Mouse (Mus musculus): Measurements from ENCODE around the gene Olfr1346.
"Not testable (repeated sequence)": the region's sequence is repeated elsewhere in the genome, so short reads cannot be mapped to it uniquely, and the experiment has no call there.

Gene Olfr1346

DNA sequence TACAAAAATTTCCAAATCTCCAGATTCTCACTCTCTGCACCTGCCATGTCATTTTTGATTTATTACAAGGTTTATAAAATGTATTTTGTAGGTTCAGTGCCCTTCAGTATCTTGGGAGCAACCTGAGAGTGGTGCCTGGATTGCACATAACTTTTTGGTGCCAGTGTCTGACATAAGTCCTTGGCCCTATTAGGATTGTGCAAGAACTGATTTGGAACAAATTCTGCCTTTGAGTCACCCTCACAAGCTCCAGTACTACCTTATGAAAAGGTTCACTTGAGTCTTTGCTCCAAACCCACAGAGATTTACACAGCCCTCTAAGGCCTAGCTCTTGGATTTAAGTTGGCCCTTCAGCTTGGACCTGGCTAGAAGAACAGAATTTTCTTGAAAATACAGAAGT lies at the start of gene Olfr1346:
Gene Olfr1346, plus strand, starts transcription at position 151 of the 400 bp plus-strand sequence.
- DNase-seq (ENCODE audit: low spot score) = no peak

DNA sequence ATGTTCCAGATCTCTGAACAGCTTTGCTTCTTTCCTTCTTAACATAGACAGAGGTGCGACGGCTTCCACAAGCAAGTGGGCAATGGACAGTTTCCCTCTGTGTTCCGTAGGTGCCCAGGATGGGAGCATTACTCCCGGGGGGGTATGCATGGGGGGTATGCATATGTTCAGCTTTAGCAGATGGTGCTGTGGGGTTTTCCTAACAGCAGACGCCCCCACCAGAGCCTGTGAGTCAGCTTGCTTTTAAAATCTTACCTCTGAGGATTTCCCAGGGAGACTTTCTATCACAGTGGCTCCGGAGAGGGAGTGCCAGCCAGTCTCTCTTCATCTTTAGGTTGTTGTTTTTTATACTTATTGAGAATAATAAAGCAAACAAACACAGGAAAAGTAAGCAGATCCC lies 47.0 kb upstream of the Olfr1346 start:
- no peak for DNase-seq (ENCODE audit: low spot score)

DNA sequence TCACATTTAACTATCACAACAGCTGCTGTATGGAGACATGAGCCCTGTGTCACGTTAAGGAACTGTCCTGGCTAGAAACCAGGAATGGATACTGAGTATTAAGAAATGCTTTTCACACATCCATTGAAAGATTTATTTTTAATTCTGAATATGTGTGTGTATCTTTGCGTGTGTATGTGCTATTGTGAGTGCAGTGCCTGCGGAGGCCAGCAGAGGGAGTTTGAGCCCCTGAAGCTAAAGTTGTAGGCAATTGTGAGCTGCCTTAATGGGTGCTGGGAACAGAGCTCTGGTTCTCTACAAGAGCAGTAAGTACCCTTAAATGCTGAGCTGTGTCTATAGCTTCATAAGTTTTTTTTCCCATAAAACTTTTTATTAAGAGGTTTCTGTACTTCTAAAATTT lies 37.5 kb upstream of the Olfr1346 start:
- DNase-seq (ENCODE audit: low spot score) = no peak

DNA sequence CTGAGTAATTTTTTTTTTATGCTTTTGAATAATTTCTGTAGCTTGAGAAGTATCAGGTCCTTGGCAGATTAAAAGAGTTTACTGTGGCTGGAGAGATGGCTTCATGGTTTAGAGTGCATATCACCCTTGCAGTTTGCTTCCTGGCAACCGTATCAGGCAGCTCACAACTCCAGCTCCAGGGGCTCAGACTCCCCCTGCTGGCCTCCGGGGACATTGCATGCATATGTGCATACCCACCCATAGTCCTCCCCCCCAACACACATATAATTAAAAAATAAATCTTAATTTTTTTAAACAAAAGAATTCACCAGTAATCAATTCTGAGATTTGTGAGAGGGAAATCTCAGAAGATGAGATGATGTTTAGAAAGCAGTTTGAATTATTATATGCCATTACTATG lies 36.6 kb upstream of the Olfr1346 start:
- peak; percentile 28 for DNase-seq (ENCODE audit: low spot score)

DNA sequence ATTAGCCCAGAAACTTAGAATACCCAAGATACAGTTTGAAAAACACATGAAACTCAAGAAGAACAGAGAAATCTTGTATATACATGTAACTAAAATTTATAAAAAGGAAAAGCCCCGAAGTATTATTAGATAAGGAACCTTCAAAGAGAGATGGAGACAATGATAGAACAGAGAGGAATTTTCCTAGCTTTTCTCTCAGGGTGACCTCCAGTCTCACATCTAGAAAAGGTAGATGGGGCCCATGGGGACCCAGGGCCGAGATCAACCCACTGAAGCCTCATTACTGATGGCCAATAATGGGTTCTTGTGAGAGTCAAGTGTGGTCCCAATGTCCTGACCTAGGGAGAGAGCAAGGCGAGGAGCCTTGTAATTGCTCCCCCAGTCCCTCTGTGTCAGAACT lies 28.5 kb upstream of the Olfr1346 start, which contains the start of gene Olfr1344:
Gene Olfr1344, plus strand, starts transcription at position 301 of the 400 bp plus-strand sequence.
- DNase-seq (ENCODE audit: low spot score) = no peak

DNA sequence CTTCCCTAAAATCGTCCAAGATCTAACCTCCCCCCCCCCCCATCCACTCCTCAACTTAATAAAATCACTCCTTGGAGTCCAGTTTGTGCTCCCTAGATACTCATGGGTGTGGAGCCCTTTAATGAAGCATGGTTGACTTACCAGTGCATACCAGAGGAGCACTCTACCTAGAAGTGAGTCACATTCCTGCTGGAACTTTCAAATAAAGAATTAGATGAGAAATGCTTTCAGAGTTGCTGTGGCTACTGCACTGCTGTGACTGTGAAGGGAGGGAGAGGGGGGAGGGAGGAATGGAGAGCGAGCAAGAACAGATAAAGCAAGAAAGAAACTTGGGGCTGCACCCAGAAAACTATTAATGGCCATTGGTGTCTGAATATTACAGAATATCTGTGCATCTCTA lies 25.7 kb upstream of the Olfr1346 start:
- DNase-seq (ENCODE audit: low spot score) = no peak

DNA sequence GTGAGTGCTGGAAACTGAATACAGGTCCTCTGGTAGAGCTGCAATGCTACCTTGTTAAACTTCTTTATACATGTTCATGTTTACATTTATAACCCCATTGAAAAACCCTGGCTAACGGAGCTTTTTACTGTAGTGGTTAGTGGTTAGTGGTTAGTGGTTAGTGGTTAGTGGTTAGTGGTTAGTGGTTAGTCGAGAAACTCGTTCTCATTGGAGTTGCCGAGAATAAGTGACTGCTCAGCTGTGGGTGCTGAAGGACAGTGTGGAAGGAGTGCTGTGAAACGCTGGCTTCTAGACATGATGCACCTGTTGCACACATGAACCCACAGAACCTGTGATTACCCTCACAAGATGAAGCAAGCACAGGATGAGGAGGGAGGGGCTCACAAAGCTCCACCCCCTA lies 19.1 kb upstream of the Olfr1346 start:
- DNase-seq (ENCODE audit: low spot score) = no peak

DNA sequence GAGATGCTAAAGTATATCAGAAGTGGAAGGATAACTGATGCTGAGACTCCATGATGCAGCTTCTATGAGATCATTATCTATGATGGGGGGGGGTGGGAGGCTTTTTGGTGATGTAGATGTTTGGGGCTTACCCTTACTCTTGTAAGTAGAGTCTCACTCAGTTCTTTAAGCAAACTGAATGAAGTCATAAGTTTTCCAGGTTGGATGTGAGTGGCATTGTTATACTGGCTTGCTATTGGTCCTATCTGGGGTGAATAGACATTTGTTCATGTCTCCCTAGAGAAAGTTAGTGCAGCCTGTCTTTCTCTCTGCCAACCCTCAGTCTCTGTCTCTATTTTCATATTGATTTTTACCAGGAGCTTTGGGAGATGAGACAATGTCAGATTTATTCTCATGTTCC lies 11.0 kb upstream of the Olfr1346 start, which contains the start of gene Olfr1336:
Gene Olfr1336, plus strand, starts transcription at position 301 of the 400 bp plus-strand sequence.
- no peak for DNase-seq (ENCODE audit: low spot score)

DNA sequence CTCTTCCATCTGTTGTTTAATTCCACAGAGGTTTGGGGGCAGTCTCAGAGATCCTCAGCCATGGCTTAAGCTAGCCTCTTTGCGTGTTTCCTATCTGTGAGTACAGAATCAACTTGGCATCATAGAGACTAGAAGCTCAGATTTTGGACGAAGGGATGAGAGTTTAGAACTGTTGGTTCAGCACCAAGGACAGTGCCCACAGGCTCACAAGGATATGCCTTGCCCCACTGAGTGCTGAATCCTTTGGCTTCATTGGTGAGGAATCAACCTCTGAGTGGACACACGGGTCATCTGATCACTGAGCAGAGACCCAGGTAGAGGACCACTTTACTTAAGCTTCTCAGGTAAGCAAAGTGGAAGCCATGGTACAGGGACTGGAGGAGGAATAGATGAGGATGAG lies 10.5 kb upstream of the Olfr1346 start:
- DNase-seq (ENCODE audit: low spot score) = peak; percentile 28

DNA sequence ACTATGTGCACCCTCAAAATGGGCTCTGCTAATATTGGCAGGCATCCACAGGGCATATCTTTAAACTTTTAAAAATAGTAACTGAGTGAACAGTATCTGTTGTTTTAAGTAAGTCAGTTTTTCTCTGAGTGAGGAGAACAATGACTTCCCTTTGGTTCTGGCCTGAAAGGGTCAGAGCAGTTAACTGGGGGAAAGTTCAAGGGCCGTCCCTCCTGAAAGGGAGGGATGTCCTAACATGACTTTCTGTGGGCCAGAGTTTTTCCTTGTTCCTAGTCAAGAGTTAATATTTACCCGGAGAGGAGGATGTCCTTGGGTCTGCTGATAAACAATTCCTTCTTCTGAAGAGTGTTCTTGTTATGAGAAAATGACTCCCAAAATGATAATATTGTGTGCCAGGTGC lies 10.7 kb downstream of the Olfr1346 start:
- DNase-seq (ENCODE audit: low spot score) = not testable (repeated sequence)

DNA sequence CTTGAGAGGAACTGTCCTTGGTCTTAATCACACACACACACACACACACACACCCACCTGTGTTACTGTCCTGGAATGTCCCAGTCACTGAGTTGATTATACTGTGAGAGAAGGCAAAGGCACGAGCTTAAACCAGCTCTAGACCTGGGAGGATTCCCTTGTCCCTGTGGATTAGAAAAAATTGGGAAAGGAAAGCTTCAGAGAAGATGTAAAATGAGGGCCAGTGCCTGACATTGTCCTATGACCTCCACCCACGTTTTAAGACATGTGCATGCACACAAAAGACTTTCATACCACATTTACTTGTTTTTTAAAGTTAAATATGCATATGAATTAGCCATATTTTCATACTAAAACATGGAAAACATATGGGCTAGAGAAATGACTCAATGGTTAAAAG lies 19.9 kb downstream of the Olfr1346 start, which contains the start of gene Olfr5:
Gene Olfr5, minus strand, starts transcription at position 101 of the 400 bp plus-strand sequence.
- DNase-seq (ENCODE audit: low spot score) = no peak

DNA sequence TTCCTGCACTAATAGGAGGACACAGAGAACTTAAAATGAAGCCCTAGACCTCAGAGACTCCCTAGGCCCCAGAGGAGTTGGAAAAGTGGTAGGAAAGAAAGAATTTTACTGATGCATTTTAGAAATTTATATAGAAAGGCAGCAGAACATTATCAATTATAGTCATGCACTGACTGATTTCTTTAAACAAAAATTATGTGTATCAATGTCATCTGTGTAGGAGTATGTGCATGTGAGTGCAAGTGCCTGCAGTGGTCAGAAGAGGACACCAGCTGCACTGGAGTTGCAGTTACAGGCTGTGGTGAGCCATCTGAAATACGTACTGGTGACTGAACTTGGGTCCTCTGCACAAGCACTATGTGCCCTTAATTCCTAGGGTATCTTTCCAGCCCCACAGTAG lies 32.8 kb downstream of the Olfr1346 start, which contains the start of gene Olfr1347:
Gene Olfr1347, minus strand, starts transcription at position 101 of the 400 bp plus-strand sequence.
- no peak for DNase-seq (ENCODE audit: low spot score)

DNA sequence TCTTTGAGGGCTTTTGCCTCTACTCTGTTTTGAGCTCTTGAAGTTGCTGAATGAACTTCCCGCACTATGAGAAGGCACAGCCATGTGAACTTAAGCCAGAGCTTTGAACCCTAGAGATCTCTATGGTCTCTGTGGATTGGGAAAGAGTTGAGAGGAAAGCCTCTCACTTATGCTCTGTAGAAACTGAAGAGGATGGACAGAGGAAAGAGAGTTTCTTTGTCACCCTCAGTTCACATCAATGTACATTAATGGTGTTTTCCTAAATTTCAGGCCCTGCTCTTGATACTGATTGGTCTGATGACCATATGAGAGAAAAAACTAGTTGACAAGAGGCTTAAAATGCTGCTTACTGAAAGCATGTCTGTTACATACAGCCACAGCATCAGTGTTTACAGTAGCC lies 41.7 kb downstream of the Olfr1346 start, which contains the start of gene Olfr1348:
Gene Olfr1348, minus strand, starts transcription at position 101 of the 400 bp plus-strand sequence.
- DNase-seq (ENCODE audit: low spot score) = no peak

DNA sequence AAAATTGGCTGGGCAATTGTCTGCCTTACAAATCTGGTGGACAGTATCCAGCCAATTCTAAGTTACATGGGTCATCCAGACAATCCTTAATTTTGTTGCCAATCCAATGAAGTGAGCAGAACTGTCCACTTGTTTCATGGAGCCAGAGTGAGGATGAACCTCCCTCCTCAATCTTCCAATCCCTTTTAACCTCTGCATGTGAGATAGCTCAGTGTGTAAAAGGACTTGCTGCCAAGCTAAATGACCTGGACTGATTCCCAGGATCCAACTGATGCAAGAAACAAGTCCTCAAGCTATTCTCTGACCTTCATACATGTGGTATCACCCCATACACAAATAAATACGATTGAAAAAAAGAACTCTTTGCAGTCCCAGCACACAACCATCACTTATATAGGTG lies 54.8 kb downstream of the Olfr1346 start:
- DNase-seq (ENCODE audit: low spot score) = no peak

DNA sequence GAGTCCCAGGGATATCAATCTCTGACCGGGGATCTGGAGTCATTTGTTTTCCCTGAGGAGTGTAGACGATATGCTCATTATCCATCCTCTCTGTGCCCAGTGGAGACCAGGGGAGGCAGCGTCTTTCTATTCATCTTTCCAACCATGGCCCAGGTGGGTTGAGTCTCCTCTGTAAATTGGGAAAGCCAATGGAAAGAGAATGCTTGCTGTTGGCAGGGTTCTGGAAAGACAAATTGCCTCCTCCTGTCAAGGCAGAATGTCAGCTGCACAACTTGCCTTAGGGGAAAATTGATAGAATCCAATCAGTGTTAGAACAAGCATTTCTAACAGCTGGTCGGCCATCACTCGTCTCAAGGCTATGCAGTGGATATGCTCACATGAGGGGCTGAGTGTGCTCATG lies 55.9 kb downstream of the Olfr1346 start, which contains the start of gene Olfr1349:
Gene Olfr1349, minus strand, starts transcription at position 101 of the 400 bp plus-strand sequence.
- no peak for DNase-seq (ENCODE audit: low spot score)

DNA sequence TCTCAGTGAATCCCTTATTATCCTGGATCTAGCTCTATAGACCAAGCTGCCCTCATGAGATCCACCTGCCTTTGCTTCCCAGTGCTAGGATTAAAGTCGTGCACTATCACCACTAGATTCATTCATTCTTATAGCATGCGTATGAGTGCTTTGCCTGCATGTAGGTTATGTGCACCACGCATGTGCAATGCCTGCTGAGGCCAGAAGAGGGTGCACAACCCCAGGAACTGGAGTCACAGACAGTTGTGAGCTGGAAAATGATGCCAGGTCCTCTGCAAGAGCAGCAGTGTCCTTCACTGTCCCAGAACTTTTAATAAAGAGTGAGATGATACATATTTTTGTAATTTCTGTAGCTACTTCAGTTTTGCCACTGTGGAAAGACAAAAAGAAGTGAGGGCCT lies 58.1 kb downstream of the Olfr1346 start:
- DNase-seq (ENCODE audit: low spot score) = no peak

DNA sequence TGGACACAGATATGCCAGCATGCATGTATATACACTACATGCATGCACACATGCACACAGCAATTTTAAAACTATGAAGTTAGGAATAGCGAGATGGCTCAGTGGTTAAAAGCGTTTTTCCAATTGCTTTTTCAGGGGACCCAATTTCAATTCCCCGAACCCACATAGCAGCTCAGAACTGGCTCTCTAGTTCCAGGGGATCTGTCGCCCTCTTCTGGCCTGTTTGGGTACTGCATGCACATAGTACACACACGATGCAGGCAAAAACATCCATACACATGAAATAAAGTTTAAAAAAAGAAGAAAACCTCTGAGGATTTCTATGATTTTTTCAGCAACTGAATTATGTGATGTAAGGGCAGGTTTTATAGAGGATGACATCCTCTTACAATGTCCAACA lies 59.2 kb downstream of the Olfr1346 start:
- peak; percentile 43 for DNase-seq (ENCODE audit: low spot score)

Measured in embryo, embryonic 10.5 days (tissue).